Mouse (Mus musculus): ENCODE measurements at regions not wholly inside any gene's neighbourhood (a gene's known extent, or its start where the extent isn't known, plus 50 kb on each side); places are given as distances from the start of the nearest gene placed in this dataset.
A peak's percentile ranks its signal among the peaks of the same experiment; 100 is the strongest.

GRCm38 (mm10) chr16:5306588-5307248 is 50.9 kb upstream of the Eef2kmt start:
- 2% methylated on average over 36 of the region's 36 CpGs for WGBS
- no peak overlapping the region for H3K27ac ChIP-seq

More at GRCm38 (mm10) chr16:5306588-5307248, 50.9 kb upstream of the Eef2kmt start:
- peak overlapping the region; percentile 35 for H3K4me3 ChIP-seq
- no peaks in the 10 kb centered on the region for H3K9me3 ChIP-seq
- peak overlapping the region; percentile 37; the same call in 1 of the 2 replicates for H3K9ac ChIP-seq
- peak overlapping the region; percentile 71 for H3K4me2 ChIP-seq
- H3K36me3 ChIP-seq: no peaks in the 10 kb centered on the region
- ATAC-seq (ENCODE audit: borderline replicate concordance, extremely low read depth, low FRiP score, low TSS enrichment): peak; percentile 84; the same call in 1 of the 2 replicates
- H3K4me1 ChIP-seq: peaks cover 4% of the 10 kb centered on the region
- H3K27me3 ChIP-seq: peaks cover 13% of the 10 kb centered on the region
